Mouse (Mus musculus): Measurements from ENCODE around the gene Crnkl1. TPM values are rescaled to one million over a fixed set of nuclear protein-coding genes. Genes with fewer than 3 reads are reported as not detected.
"Not testable (repeated sequence)": the region's sequence is repeated elsewhere in the genome, so short reads cannot be mapped to it uniquely, and the experiment has no call there.

Gene Crnkl1
- total RNA-seq, 2 experiments from 2014 or later: 29.3 to 60.6 TPM

DNA sequence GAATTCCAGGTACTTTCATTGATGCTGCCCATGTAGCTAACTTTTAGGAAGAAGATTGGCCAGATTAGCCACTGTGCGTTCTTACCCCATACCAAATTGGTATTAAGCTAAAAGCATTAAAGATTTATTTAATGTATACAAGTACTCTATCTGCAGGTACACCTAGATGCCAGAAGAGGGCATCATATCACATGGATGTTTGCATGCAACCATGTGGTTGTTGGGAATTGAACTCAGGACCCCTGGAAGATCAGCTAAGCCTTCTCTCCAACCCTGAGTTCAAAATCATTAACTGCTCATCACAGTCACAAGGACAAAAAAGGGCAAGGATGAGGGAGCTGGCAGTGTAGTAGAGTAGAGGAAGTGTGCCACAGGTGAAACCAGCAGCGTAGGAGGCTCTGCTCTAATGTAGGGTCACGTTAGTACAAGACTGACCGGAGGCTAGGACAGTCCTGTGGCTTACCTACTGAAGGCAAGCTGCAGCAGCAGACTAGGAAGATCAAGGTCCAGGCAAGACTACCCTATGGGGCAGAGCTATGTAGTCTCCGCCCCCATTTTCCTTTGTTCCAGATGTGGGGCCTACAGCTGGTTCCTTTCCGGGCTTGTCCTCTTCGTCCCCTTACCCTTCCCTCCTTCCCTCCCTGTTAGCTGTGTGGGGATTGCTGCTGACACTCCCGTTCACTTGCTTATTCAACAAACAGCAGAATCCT, 13.7 kb downstream of the Crnkl1 start:
- peak; percentile 60 for ATAC-seq (replicated peaks; ENCODE audit: poor library complexity)

DNA sequence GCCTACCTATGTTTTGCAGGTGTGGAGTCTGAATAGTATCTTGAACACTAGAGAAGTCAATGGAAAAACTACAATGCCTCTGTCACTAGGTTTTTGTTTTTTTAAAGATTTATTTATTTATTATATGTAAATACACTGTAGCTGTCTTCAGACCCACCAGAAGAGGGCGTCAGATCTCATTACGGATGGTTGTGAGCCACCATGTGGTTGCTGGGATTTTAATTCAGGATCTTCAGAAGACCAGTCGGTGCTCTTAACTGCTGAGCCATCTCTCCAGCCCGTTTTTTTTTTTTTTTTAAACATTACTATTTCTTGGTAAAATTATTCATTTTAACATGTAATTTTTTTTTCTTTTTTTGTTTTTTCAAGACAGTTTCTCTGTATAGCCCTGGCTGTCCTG, 28.9 kb downstream of the Crnkl1 start:
- not testable (repeated sequence) for ATAC-seq (replicated peaks; ENCODE audit: poor library complexity)

DNA sequence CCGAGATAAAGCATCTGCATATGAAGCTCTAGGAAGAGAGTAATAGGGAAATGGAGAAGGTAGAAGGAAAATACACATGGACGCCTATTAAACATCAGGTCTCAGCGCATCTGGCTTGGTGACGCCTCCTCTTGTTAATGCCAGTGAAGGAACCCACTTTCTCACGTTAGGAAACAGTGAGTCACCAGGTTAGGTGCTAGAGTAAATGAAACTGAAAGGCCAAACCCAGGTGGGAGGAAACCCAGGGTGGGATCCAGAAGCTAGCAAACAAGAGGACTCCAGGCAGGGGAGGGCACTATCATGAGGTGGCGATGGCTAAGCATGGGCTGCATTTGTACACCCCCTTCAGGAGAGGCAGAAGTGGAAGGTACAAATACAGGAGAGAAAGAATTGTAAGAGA, 29.7 kb downstream of the Crnkl1 start:
- no peak for ATAC-seq (replicated peaks; ENCODE audit: poor library complexity)

DNA sequence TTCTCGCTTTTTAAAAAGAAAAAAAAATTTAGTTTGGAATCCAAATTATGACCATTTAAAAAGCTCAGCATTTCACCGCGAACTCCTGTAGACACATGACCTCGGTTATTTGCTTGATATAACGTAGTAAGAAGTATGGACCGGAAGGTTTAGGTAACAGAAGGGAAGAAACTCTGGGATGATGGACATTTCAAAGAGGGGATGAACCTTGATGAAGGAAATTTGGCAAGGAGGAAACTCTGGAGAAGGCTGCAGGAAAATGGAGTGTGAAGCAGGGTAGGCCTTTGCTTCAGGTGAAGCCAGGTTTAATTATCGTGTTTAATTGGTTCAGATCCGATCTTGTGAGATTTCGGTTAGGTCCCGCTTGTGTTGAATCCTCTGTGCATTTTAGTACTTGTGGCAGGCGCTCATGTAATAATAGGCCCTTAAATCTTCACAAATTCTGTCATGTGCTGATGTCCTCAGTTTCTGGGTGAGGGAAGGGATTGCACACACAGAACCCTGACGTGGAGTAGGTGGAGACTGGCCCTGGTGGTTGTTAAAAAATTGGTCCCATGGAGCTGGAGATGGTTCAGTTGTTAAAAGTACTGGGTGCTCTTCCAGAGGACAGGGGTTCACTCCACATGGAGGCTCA, 30.7 kb downstream of the Crnkl1 start:
- 0 out of 2 replicates have a peak, but pooled peaks have one; percentile 14 for ATAC-seq (replicated peaks; ENCODE audit: poor library complexity)

DNA sequence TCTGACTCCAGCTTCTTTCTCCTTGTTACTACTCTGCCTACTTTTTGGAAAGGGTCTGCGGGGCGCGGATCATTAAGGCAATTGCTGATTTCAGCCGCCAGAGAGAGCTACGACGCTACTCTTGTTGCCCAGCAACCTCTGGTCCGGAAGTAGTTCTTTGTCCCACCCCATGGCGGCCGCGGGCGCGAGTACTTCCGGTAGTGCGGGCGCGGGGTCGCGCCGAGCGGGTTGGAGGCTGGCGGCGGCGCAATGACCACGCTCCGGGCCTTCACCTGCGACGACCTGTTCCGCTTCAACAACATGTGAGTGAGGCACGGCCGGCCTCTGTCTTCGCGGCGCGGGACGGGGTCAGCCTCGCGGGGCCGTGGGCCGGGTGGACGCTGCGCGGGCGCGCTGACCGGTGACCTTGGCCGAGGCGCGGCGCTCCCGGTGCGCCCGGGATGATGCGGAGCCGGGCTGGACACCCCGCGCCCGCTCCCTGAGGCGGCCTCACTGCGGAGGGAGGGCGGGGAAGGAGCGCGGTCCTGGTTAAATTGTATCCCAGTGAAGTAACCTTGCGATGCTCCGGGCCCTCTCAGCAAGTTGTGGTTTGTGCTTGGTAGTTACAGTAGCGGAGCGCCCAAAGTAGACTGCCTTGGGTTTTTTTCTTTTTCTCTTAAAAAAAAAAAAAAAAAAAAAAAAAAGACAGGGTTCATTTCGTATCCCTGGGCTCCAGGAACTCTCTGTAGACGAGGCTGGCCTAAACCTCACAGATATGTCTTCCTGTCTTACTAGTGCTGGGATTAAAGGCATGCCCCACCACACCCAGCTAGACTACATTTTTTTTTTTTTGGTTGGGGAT, 31.5 kb downstream of the Crnkl1 start:
- peak; percentile 99 for ATAC-seq (replicated peaks; ENCODE audit: poor library complexity)

DNA sequence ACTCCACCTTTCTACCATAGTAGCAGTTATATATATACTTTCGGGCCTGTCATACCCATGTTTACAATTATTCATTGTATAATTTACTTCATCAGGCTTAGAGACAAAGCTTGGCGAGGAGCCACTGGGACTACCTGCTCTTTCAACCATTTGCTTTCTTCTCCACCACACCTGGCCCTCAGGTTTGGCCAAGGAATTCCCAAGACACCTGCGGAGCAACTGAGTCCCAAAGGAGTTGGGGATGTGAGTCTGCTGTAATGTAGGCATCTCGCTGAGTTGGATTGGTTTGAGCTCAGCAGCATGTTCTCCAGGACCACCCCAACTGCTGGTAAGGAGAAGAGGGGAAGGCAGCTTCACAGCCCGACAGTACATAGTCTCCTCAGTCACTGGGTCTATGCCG, 33.0 kb downstream of the Crnkl1 start, which contains the start of gene Naa20:
Gene Naa20, plus strand, starts transcription at position 239 of the 400 bp plus-strand sequence.
- ATAC-seq (replicated peaks; ENCODE audit: poor library complexity): no peak

DNA sequence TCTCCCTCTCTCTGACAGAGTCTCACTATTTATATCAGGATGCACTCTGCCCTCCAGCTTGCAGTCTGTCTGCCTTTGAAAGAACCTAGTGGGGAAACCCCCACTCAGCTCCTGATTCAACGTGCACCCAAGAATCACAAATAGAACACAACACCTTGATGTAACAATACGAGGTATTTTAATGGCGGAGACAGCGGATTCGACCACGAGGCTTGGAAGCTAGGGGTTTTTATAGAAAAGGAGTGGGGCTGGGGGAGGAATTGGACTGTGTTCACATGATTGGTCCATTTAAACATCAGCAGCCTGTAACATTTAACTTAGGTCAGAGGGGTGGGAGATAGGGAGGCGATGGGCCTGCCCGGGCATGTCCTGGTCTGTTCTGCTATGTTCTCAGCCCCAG, 34.5 kb downstream of the Crnkl1 start:
- not testable (repeated sequence) for ATAC-seq (replicated peaks; ENCODE audit: poor library complexity)

DNA sequence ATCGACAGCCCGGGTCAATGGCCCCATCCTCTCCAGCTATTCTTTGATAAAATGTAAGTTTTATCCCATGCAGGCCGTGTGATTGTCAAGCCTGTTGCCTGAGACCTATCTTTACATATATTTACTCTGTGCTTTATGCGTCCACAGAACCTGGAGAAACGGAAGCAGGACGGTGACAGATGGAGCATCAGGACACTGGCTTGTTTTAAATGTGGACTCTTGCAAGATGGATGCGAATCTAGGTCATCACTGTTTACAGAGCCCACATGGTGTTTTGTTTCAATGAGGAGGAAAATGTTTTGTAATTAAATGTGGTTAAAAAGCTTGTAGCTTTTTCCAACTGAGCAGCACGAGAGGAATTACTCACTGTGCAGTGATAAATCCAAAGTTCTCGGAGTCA, 36.7 kb downstream of the Crnkl1 start:
- ATAC-seq (replicated peaks; ENCODE audit: poor library complexity): no peak

DNA sequence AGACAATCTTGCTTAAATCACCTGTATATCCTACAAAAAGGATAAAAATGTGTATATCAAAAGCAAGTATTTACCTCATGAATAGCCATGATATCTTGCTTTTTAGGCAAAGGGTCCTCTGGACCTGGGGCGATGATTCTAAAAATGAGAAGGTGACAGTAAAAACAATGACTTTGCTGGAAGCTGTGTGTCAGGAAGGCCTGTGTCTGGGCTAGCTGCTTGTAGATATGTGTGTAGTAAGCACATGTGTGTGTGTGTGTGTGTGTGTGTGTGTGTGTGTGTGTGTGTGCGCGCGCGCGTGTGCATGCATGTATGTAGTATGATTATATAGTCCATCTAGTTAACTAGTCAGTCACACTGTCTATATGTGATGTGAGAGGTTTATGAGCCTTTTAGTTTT, 41.1 kb downstream of the Crnkl1 start:
- no peak for ATAC-seq (replicated peaks; ENCODE audit: poor library complexity)

DNA sequence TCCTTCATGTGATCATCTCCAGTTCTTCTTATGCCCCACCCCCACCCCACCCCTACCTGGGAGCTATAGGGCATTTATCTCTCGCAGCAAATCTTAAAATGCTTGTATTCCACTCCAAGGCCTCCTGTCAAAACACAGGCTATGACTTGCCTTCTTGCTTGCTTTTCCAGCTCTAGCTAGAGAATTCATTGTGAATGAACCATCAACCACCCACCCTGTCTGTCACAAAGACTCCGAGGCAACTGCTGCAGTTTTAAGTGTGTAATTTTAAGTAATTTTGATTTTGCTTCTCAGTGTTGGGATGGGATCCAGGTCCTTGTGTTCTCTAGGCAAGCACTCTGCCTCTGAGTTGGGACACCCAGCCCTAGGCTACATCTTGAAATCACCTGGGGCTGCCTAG, 44.2 kb downstream of the Crnkl1 start:
- no peak for ATAC-seq (replicated peaks; ENCODE audit: poor library complexity)

DNA sequence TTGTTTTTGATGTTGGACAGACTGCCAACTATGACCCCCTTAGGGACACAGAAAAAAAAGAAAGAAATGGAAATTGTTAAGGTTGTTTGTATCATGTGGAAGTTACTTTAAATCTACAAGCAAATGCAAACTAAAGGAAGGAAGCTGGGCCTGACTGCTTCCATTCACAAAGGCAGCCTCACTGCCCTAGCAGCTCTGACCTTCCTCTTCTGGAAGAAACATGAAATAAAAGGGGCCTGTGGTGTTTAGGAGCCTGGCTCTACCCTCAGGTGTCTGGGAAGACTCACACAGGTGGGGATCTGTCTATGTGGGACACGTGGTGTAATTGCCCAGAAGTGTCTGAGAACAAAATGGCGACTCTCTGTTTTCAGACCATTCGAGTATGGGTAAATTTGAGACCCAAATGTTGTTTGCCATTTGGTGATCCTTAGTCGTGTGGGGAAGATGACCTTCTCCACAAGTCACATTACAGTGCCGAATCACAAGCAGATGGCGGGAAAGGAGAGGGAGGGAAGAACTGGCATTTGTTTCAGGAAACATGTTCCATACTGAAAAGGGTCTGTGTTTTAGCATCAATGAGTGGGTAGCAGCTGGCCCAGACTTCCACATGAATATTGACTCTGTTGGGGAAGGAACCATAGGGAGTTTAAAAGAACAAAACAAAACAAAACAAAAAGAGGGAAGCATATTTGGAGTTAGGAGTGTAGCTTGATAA, 45.9 kb downstream of the Crnkl1 start:
- peak; percentile 14 for ATAC-seq (replicated peaks; ENCODE audit: poor library complexity)

DNA sequence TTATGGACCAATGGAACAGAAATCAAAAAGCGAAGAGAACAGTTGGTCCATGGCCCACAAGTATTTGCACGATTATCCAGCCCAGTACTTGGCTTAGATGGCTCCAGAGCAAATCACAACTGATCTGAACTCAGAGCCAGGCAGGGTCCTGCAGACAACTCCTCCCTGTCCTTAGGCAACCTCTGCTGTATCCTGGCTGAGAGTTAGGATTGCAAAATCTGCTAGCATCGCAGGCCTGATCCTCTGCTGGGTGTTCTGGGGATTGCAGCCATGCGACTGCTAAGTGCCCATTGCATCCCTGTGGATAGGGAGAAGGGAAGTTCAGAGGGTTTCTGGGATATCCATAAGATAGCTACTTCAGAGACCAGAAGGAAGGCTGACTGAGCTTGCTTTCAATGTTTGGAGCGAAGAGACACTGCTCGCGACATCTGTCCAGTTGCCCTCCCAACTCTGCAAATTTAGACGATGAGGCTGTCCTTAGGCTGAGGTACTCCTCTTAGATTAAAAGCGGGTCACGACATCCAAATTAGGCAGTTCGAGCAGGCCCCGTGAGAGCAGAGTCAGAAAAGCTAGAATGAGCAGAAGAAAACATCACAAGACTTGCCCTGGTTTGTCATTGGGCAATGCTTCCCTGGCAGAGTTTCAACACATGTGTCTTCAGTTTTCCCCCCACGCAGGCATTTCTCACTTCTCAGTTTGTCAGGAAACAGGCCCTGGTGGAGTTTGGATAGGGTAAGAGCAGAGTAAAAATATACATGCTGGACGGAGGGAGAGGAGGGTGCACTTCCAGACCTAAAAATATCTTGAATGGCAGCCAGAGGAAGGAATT, 46.7 kb downstream of the Crnkl1 start:
- peak; percentile 90 for ATAC-seq (replicated peaks; ENCODE audit: poor library complexity)

DNA sequence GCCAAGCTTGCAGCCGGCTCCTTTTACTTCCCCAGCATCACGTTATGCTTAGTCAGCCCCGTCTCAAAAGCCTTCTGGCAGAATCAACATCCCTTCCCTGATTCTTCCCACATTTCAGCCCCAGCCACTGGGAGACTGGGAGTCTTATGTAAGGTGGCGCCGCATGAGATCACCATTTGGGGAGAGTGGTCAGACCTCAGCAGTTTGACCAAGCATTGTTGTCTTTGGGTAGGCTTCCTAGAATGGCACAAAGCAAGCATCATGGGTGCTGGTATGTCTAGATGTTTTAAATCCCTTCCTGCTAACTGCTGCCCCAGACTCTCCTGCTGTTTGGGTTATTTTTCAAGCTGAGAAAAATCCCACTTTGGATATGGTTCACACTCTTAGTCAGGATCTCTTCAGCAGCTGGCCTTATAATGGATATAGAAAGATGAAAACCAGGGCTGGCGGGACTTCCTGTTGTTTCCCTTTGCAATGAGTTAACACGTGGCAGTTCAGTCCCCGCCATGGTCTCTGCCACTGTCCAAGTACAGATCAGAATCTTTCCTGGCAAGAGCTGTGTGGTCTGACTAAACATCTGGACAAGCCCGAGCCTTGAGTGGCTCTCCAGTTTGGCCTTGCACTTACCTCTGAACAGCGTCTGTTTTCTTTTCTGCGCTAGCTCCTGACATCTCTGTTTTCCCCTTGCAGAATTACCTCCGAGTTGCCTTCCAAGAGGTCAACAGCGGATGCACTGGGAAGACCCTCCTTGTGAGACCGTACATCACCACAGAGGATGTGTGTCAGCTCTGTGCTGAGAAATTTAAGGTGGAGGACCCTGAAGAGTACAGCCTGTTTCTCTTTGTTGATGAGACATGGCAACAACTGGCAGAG, 49.7 kb downstream of the Crnkl1 start:
- no peak for ATAC-seq (replicated peaks; ENCODE audit: poor library complexity)

DNA sequence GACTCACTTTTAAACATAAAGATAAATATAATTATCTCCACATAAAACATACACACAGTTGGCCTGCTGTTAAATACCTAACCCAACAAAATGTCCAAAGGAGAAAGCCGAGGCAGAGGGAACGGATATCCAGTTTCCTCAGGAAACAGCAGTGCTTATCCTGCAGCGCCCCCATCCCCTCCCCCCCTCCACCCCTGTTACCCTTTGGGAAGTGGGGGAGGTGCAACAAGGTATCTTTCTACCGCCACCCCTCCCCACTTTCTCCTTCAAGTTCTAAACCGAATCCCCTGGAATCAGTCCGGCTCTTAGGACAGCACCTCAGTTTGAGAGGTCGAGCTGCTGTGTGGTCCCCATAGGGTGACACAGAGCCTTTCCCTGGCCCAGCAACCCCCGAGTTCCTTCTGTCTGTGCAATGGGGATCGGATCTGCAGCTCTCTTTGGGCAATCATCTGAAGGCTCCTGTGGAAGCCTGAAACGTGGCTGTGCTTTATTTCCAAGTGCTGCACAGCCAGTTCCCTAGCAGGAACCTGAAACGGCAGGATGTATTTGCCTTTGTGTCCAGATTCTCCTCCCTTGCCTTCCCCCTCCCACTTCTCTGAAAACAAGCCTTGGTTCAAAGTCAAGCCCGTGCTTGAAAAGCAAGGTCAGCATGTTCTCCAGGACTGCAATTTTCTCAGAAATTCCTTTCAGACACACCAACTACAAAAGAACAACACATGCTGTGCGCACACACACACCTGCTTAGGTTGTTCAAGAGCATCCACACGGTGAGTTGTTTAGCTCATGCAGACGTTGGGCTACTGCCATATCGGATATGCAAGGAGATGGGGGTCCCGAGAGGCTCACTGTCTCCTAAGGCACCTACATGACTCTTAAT, 50.5 kb downstream of the Crnkl1 start:
- ATAC-seq (replicated peaks; ENCODE audit: poor library complexity): no peak

DNA sequence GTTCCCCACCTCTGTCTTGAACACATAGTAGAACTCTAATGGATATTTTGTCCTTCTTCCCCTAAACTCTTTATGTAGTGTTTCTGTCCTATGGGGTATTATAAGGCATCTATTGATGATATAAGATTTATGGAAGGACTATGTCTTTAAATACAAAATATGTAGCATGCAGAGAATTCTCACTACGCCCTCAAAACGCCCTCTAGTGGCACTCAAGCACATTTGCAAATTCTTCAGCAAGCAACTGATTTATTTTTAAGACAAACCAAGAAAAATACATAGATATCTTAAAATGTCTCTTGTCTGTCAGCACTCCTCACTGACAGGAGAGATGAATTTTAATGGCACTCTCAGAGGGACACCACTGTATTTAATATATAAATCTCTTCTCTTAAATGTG, 52.4 kb downstream of the Crnkl1 start:
- ATAC-seq (replicated peaks; ENCODE audit: poor library complexity): peak; percentile 43; the same call in 1 of the 2 replicates

DNA sequence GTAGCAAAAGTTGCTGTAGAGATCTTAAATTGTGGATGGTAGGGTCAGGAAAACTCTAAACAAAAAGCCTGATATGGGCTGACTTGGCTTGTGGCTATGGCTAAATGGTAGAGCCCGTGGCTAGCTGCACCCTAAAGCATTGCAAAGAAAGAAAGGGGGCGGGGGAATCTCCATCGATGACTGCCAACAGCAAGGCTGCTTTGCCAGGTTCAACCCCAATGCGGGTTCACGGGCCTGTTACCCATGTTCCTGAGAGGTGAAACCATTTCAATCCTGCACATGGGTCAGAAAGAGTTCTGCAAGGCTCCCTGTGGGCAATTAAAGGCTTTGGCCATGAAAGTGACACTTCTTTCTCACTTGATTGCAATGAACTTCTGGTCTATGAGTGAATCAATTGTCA, 52.9 kb downstream of the Crnkl1 start:
- no peak for ATAC-seq (replicated peaks; ENCODE audit: poor library complexity)

DNA sequence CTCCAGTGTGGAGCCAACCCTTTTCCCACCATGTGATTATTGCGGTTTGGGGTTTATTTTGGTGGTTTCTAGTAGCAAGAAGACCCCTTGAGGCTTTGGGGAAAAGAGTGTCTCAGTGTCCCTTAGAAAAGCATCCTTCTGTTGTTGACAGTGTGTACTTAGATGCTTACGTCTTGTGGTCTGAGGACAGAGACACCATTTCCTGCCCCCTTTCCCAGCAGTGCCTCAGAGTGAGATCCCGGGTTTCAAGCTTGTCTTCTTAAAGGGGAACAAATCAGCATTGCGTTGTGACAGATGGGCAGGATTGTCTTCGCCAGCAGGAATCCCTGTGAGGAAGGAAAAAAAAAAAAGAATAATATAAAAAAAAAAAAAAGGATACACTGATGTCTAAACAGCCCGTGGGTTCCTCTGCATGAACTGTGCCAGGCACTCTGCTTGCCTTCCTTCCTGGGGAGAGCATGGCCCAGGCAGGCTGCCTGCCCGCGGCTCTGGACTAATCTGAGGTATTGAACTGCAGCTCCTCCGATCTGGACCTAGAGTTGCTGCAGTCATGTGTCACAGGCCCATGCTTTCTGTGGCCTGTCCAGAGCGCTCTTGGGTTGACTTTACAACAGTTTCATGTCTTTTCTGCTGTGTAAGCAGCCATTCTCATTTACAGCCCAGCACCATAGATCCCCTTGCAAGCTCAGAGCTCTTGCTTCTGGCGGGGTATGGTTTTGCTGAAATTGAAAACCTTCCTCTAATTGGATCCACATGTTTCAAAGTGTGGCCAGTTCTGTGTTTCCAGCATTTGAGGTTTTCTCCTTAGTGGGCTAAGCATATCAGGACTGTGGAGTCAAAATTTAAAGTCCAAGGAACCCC, 53.7 kb downstream of the Crnkl1 start:
- peak; percentile 32; the same call in 1 of the 2 replicates for ATAC-seq (replicated peaks; ENCODE audit: poor library complexity)
